Mouse (Mus musculus): ENCODE results near the gene Shld2.
"Not testable (repeated sequence)": the region's sequence is repeated elsewhere in the genome, so short reads cannot be mapped to it uniquely, and the experiment has no call there.

DNA sequence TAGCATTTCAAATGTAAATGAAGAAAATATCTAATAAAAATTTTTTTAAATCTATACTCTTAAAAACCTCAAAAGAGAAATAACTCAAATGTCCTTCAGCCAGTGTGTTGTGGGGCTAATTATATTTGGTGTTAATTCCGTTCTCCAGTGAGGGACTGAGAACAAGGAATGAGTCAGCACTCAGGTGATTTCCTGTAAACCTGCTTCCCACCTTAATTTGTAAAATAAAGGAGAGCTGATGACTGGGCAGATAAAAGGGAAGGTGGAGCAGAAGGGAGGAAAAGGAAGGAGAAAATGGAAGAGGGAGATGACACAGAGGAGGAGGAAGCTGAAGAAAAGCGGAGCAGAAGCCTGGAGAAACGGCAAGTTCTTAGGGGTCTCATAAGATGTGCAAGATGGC is 51.8 kb downstream of the Shld2 start:
- TF ChIP-seq CTCF, EP300 (IDR thresholded peaks at IDR 0.05; ENCODE audit: low read depth): not testable (repeated sequence)
